Mouse (Mus musculus) heart, postnatal 25 days (tissue): ENCODE data around the gene Fam160b1. TPM values are rescaled to one million over a fixed set of nuclear protein-coding genes. Genes with fewer than 3 reads are reported as not detected.

Source experiments
- DNase-seq: peaks from one replicate; pipeline ENCODE4 v3.0.0; 2022; ENCODE audit warnings: low spot score
- intact Hi-C: fragments of 180-260 bp; cut with DNase I; formaldehyde crosslinking; loops from one replicate; pipeline ENCODE4 v1.15.1; 2025
- total RNA-seq, 2 experiments: library from RNA; stranded (reverse); gene quantifications; 2 replicates each; pipeline ENCODE4 v1.2.3; 2021

The Fam160b1 gene
- total RNA-seq, result 10 to 100 TPM in 1 of 2 experiments, 1 to 10 TPM in 1; 9.9 to 12.4 TPM

DNA sequence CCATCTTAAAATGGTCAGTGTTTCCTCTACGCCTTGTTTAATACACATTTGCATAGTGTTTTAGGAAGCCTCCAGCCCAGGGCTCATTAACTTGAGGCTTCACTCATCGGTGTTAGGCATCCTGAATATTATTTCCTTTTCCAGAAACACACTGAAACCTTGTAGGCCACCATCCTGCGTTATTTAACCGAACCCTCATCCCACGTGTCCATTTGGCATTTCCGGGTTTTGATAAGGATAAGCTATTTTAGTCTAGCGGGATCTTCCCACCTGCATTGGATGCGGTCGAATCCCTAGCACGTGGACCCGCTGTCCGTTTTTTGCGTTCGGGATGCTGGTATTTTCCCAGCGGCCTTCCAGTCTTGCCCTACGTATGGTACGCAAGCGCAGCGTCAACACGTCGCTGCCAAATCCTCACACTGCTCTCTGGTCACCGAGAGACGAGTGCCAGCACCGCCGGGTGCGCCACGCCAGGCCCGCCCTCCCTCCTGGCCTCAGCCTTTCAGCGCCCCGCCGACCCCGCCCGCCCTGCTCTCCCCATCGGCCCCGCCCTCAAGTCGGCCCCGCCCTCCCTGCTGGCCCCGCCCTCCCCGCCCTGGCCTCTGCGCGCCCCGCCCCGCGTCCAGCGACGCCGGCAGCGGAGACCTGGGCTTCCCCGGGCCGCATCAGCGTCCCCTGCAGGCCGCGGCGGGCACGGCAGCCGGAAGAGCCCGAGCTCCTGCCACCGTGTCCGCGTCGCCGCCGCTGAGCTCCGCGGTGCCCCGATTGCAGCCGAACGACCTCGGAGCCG is at the start of gene Fam160b1:
Fam160b1 (plus strand) TSS at position 340 of the 790 bp plus-strand sequence.
- intact Hi-C loops, result no loop called here
- peak; percentile 88 for DNase-seq

DNA sequence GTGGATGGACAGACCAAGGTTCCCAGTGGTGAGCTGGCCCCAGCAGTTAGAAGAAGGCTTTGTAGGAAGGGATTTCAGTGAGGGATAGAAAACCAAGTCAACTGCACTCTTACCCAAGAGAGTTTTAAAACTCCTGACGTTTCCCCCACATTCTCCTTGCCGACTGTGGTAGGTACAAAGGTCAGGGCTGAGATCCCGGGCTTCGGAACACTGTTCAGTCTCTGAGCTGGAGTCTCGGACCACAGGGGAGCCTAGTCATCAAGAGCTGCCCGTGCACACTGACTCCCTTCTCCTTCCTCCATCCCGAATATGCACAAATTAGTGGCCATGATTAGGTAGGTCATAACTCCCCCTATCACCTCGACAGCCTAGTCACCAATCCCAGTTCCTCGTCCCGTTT is 47.3 kb upstream of the Fam160b1 start:
- intact Hi-C loops, result loop anchor here (2.0 to 5.0 kb wide), 3 partner anchors 16 to 116 kb away; no protein-coding TSS in a partner anchor
- no peak for DNase-seq

DNA sequence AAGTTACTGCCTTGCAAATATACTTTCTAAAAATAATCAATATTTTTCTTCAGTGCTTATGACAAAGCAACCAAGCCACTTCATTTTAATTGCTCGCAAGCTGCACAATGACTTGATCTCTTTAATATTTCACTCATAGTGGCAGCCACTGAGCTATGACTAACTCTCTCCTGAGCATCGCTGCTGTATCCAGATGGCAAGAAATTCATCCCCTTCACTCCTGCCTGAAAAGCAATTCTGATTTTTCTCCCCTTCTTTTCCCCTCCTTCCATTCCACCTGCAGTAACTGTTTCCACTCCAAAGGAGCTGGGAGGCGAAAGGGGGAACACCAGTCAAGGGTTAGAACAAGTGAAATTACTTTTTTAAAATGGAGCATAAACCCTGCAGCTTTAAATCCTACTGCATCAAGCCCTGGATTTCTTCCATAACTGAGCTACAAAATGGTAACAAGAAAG is 46.6 kb upstream of the Fam160b1 start:
- no peak for DNase-seq
- intact Hi-C loops, result loop anchor here (2.0 to 5.0 kb wide), 3 partner anchors 17 to 117 kb away; no protein-coding TSS in a partner anchor

DNA sequence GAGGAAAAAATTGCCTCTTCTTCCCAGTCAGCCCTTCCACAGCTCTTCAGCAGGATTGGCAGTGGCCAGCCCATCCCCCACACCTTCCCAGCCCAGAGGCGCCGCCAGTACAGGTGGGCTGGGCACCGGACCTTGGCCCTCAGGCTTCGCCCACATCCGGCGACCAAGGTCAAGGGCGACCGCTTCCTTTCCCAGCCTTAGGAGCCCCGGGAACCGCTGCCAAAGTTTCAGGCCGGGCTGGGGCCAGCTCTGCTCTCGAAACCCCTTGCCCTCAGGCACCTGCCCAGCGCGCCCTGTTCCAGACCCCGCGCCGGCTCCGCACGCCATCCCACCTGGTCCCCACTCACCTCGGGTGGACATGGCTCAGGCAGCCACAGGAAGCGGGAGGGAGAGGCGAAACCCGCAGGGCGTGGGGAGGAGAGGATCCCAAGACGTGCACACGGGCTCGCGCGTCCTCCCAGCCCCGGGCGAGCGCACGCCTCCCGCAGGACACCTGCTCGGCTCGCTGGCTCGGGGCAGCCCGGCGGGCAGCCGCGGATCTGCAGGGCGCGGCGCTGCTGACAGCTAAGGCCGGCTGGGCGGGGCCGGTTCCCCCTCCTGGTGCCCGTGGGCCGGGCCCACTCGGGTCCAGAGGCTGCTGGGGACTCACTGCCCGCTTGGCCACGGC is 46.0 kb upstream of the Fam160b1 start, which contains the start of gene Ablim1:
Ablim1 (minus strand) TSS at position 574 of the 667 bp plus-strand sequence.
- intact Hi-C loops, result loop anchor here (5.0 kb wide), 1 partner anchor 117 kb away; no protein-coding TSS in a partner anchor
- DNase-seq, result peak; percentile 43

DNA sequence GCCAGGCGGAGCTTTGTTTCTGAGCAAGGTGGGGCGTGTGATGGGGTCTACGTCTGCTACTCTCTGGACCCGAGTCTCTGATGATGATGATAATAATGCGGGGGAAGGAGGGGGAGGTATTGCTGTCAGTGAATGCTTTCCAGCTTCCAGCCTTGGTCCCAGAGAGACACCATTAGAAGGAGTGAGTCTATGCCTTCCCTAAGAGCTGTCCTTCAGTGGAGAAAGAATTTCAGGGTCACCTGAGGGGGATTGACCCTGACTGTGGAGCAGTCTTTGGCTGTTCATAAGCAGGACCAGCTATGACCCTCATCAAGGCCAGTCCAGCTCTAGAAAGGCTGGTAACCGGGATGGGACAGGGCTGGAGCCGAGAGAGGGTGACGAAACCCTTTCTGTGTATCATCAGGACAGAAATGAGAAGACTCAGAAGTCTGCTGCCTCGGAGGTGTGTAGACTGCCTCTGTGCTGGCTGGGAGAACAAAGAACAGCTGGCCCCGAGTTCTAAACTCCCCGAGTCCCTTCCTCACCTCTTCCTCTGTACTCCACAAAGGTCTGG is 45.4 kb upstream of the Fam160b1 start:
- no peak for DNase-seq
- intact Hi-C loops, result no loop called here

DNA sequence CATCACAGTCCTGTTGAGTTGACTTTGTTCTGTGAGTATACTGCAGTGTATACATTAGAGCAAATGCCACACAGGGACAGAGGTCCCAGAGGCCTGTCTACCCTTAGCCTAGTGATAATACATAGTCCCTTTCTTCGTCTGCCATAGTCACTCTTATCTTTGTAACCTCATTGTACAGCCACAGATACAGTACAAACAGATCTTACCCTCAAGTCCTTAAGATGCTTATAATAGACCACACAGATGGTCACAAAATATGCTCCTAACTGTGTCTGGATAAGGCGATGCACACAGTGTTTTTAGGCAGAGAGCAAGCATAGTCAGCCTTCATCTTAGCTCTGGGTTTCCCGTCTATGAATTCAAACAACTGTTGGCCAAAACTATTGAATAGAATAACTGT is 43.9 kb upstream of the Fam160b1 start:
- intact Hi-C loops, result no loop called here
- no peak for DNase-seq

DNA sequence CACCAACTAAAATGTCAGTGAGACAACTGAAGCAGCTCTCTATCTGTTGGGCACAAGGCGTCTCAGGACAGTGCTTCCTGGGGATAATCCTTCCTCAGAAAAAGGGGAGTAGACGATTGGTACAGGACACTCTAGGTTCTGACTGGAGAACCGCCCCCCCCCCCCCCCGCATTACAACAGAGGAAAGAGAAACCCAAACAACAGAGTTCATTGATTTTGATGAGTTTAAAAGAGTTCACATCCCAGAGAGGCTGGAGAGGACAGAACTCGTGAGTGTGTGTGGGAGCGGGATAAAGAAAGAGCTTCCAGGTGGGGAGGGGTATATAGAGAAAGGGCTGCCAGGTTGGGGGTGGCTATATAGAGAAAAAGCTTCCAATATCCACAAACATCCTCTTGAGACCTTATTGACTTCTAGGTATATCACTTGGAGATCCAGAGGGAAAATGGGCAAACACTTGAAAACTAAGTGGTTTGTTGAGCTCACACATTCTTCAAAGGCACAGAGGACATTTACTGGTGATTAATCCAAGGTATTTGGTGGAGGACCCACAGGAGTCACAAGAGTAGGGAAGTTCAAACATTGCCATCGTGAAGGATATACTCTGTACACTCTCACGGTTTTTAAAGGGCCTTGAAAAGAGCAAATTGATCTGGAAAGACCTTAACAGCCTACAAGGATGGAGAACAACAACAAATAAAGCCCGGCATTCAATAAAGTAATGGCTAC is 39.7 kb upstream of the Fam160b1 start:
- intact Hi-C loops, result loop anchor here (10.0 kb wide), 1 partner anchor 396 kb away; no protein-coding TSS in a partner anchor
- no peak for DNase-seq

DNA sequence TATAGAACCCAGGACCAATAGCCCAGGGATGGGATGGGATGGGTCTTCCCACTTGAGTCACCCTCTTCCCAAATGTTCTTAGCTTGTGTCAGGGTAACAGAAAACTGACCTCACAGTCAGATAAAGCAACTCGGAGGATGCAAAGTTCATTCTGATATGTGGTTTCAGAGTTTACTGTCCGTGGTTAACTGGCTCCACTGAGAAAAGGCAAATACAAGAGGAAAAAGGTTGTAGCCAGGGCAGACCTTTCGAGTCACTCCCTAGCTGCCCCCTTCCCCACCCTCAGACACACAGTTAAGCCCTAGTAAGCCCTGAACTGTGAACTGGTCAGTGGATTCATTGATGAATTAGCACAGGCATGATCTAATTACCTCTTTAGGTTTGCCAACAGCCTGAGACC is 38.6 kb upstream of the Fam160b1 start:
- DNase-seq, result no peak
- intact Hi-C loops, result loop anchor here (10.0 kb wide), 1 partner anchor 397 kb away; no protein-coding TSS in a partner anchor

DNA sequence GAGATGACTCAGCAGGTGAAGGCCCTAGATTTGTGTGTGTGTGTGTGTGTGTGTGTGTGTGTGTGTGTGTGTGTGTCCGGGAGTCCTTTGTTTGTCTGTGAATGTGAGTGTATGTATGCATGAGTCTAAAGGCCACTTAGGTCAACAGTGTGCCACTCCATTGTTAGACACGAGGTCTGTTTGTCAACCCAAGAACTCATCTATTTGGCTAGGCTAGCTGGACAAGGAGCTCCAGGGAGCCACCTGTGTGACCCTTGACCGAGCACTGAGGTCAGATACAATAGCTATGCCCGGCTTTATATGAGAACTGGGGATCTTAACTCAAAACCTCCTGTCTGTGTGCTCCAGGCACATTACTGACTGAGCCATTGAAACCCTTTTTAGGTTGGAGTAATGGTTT is 38.0 kb upstream of the Fam160b1 start:
- no peak for DNase-seq
- intact Hi-C loops, result loop anchor here (10.0 kb wide), 1 partner anchor 398 kb away; no protein-coding TSS in a partner anchor

DNA sequence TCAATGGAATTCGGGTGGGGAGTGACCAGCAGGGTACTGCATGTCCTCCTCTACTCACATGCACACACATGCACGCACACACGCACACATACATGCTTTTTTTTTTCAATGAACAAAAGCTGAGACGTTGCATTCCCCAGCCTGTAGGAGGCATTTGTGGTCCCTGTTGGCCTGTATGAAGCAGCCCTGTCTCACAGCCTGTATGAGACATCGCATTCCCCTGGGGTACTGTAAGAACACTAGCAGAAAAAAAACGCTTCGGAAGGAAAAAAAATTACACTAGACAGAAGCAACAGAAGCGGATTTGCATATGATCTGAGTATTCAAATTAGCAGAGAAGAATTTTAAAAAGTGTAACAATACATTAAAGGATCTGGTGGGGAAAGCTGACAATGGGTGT is 37.4 kb upstream of the Fam160b1 start:
- no peak for DNase-seq
- intact Hi-C loops, result loop anchor here (10.0 kb wide), 1 partner anchor 398 kb away; no protein-coding TSS in a partner anchor

DNA sequence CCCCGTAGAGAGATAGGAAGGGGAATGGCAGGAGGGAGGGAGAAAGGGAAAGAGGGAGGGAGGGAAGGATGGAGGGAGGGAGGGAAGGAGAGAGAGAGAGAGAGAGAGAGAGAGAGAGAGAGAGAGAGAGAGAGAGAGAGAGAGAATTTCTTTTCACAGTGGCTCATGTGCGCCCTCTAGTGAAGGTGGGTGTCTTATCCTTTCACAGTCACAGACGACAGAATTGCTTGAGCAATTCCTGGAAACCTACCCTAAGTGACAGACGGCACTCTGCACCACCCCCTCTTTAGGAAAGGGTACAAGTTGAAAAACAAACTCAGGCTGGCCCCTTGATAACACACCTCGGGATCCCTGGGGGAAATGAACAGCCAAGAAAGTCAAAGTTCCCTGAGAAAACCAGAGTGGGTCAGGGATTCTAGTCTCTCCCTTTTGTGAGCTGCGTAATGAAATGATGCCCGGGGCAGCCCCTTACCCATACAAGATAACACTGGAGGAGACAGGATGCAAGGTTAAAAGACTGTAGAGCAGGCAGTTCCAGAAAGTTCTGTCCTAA is 34.7 kb upstream of the Fam160b1 start:
- intact Hi-C loops, result loop anchor here (1.0 to 10.0 kb wide), 2 partner anchors 164 to 401 kb away; no protein-coding TSS in a partner anchor
- no peak for DNase-seq

DNA sequence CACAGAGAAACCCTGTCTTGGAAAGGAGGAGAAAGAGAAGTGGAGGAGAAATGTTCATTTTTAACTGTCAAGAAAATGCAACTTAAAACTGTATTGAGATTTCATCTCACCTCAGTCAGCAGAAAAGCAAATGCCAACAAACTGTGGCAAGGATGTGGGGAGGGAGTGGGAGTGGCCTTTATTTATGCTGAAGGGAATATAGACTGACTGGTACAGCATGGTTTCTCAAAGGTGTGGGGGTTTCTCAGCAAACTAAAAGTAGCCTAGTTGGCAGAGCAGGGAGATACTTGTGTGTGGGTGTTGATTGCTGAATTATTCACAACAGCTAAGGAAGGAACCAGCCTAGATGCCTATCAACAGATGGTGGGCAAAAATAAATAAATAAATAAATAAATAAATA is 32.8 kb upstream of the Fam160b1 start:
- intact Hi-C loops, result loop anchor here (2.0 to 10.0 kb wide), 2 partner anchors 259 to 403 kb away; no protein-coding TSS in a partner anchor
- DNase-seq, result no peak

DNA sequence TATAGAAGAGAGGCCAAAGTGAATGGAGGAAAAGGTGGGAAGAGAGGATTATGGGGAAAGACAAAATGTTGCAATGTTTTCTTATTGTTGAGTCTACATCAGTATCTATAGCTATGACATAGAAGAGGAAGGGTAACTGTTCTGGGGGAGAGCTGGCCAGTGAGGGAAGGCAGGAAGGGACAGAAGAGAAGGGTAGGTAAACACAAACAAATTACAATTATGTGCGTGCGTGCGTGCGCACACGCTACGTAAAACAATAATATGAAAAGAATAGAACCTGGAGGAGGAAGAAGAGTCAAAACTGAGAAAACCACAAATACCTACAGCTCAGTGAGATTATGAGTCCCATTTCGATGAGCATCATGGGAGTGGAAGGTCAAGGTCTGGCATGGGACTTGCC is 32.2 kb upstream of the Fam160b1 start:
- intact Hi-C loops, result loop anchor here (2.0 to 10.0 kb wide), 2 partner anchors 259 to 403 kb away; no protein-coding TSS in a partner anchor
- DNase-seq, result no peak

DNA sequence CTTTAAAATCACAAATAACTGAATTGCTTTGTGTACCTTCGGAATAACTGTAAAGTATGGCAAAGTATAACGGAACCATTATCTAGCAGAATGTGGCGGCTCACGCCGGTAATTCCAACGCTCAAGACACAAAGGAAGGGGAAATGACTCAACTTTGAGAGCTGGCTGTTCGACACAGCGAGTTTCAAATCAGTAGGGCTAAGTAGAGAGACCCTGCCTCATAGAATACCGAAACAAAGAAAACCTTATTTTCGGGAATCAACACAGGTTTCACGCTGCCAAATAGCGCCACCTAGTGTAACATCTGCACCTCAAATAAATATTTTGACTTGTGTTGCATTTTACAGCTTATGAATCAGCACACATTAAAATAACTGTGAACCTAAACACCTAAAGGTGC is 31.7 kb upstream of the Fam160b1 start:
- intact Hi-C loops, result loop anchor here (1.0 to 10.0 kb wide), 3 partner anchors 190 to 404 kb away; no protein-coding TSS in a partner anchor
- DNase-seq, result no peak

DNA sequence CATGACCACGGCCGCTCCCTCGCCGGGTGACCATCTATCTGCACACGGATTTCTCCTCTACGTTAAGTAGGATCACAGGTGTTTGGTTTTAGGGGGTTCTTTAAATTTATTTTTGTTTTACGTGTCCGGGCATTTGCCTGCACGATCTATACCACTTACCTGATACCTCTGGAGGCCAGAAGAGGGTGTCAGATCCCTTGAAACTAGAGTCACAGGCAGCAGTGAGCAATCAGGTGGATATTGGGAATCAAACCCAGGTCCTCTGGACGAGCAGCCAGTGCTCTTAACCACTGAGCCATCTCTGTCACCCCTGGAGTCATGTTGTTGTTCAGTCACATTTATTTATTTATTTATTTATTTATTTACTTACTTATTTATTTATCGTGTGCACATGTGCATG is 30.2 kb upstream of the Fam160b1 start:
- intact Hi-C loops, result no loop called here
- DNase-seq, result no peak

DNA sequence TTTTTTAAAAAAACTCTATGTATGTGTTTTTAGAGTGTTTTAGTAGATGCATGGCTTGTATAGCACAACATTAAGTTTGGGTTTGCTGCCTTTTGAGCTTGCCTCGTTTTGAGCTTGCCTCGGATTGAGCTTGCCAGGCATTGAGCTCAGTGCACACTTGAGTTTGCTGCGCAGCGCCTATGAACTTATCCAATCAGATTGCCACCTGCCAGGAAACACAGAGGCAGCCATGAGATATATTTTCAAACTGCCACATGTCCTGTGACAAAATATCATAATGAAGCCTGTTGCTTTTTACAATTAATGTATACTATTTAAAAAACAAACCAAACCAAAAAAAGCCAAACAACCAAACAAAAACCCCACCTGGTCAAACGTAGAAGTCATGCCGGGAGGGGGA is 29.2 kb upstream of the Fam160b1 start:
- no peak for DNase-seq
- intact Hi-C loops, result no loop called here

DNA sequence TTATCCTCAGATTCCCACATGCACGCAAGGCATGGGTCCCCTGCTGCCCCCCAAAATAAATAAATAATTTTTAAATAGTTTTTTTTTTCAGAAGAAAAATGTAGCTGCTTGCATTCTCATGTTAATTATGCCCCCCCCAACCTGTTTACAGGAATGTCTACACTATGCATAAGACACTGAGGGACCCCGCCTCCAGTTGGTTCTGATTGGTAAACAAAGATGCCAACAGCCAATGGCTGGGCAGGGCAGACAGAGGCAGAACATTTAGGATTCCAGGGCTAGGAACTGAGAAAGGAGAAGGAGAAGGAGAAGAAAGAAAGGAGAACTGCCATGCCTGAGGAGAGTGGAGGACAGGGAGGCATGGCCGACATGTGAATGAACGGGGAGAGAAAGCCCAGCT is 27.1 kb upstream of the Fam160b1 start:
- intact Hi-C loops, result no loop called here
- DNase-seq, result no peak

DNA sequence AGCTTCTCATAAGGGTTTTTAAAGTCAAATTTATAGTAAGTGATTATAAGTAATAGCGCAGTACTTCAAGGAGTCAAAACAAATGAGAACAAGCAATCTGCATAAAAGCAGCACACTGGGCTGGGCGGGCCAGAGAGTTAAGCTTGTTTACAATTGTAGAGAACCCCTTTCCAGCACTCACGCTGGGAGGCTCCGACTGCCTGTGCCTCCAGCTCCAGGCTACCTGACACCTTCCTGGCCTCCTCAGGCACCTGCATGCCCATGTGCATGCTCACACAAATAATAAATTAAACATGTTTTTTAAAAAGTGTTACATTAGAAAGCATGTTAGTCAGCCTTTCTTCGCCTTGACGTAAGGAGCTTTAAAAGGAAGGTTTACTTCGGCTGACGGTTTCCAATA is 25.3 kb upstream of the Fam160b1 start:
- intact Hi-C loops, result no loop called here
- DNase-seq, result no peak

DNA sequence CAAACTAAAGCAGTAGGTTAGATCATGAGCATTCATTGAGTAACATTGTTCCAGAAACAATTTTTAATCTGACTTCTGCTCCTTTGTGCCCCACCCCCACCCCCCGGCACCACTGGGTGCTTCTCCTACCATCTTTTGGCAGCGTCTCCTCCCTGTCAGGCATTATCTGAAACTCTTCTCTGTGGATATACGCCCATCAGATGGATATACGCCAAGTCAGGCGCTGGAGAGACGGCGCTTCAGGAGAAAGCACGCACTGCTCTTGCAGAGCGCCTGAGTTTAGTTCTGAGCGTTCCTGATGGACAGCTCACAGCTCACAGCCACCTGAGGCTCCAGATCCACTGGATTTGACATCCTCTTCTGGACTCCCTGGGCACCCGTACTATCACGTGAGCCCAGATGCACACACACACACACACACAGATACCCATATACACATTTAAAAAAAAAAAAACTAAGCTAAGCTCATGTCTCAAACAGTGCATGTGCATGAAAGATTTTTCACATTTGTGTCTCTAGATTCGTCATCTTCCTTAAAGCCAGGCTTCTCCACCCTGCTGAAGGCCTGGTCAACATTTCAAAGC is 21.1 kb upstream of the Fam160b1 start:
- intact Hi-C loops, result no loop called here
- DNase-seq, result no peak
